Mouse (Mus musculus): ENCODE measurements around the gene Cyba.

DNA sequence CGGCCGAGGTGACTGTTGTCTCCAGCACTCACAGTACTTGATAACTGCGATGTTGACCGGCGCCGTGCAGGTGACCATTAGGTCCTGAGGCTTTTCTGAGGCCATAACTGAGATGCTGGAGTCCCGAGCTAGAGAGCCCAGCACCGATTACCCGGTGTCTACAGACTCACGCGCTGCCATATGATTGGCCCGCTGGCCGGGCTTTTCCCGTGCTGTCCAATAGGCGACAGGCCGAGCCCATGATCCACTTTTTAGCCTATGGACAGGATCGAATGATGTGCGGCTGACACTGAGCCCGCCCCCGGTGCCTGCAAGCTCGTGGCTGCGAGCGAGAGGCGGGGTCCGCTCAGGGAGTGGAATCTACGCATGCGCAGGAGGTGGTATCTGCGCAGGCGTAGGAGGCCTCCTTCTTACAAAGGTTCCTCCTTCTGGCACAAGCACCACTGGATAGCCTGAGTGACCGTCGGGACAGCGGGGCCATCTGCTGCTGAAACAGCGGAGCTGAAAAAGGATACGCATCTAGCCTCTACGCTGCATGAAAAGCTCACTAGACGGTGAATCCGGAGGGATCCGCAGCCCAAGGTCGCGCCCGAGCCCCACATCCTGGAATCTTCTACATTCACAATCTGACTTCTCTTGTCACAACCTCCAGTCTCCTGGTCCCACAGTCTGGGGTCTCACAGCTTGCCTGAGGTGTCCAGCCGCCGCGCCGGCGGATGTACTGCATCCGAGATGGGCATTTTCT is 10.7 kb upstream of the Cyba start, which contains the start of gene Mvd:
- TF ChIP-seq POLR2A (IDR thresholded peaks at IDR 0.05; ENCODE audit: low read depth, low read length) (peak; percentile 93), IRF4 (IDR thresholded peaks at IDR 0.05; ENCODE audit: low read depth, low read length) (0 out of 2 replicates have a peak, but pooled peaks have one; percentile 35), CTCF (conservative IDR thresholded peaks at IDR 0.05 in 1 of 2, IDR thresholded peaks at IDR 0.05 in 1 of 2; ENCODE audit: low read depth in 2 of 2, low read length in 2 of 2) (peak in 1 of 2 experiments; percentile 52; a peak in 2 of 4 replicates), SMC3 (IDR thresholded peaks at IDR 0.05; ENCODE audit: low read depth, low read length) (peak; percentile 40), USF1 (IDR thresholded peaks at IDR 0.05; ENCODE audit: low read depth, low read length) (no peak), MAX (IDR thresholded peaks at IDR 0.05; ENCODE audit: low read length) (0 out of 2 replicates have a peak, but pooled peaks have one; percentile 9), UBTF (IDR thresholded peaks at IDR 0.05; ENCODE audit: low read depth, low read length) (0 out of 2 replicates have a peak, but pooled peaks have one; percentile 1), NRF1 (IDR thresholded peaks at IDR 0.05; ENCODE audit: low read depth, low read length) (peak; percentile 100), KAT2A (IDR thresholded peaks at IDR 0.05; ENCODE audit: insufficient replicate concordance, low read length) (no peak), TBP (conservative IDR thresholded peaks at IDR 0.05; ENCODE audit: low read depth, low read length) (peak; percentile 87)

Measured in CH12.LX (cell line).